Mouse (Mus musculus) liver, embryonic 12.5 days (tissue): ENCODE measurements around the gene Kbtbd12. TPM values are rescaled to one million over a fixed set of nuclear protein-coding genes. Genes with fewer than 3 reads are reported as not detected.
A peak's percentile ranks its signal among the peaks of the same experiment; 100 is the strongest.

Experiments
- ATAC-seq: fragments of 200-750 bp; cut with Nextera tagmentation; 2 replicates; pipeline ENCODE4 v1.8.0; 2017; ENCODE audit warnings: moderate number of reproducible peaks, mild to moderate bottlenecking, moderate library complexity
- H3K27ac ChIP-seq: fragments of 300-500 bp; sonication (generic); 2 replicates; pipeline ENCODE4 v1.5.1; 2016; ENCODE audit warnings: mild to moderate bottlenecking
- H3K27me3 ChIP-seq: fragments of 300-500 bp; sonication (generic); replicated peaks from 2 replicates; pipeline ENCODE4 v1.6.1; 2016; ENCODE audit warnings: mild to moderate bottlenecking, moderate library complexity
- H3K36me3 ChIP-seq: fragments of 300-500 bp; sonication (generic); 2 replicates; pipeline ENCODE4 v1.6.1; 2016; ENCODE audit warnings: mild to moderate bottlenecking, moderate library complexity
- H3K4me1 ChIP-seq: fragments of 300-500 bp; sonication (generic); 2 replicates; pipeline ENCODE4 v1.6.1; 2016
- H3K4me2 ChIP-seq: fragments of 300-500 bp; sonication (generic); 2 replicates; pipeline ENCODE4 v1.6.1; 2016; ENCODE audit warnings: mild to moderate bottlenecking, moderate library complexity
- H3K4me3 ChIP-seq: fragments of 300-500 bp; sonication (generic); 2 replicates; pipeline ENCODE4 v1.5.1; 2016; ENCODE audit warnings: mild to moderate bottlenecking, moderate library complexity
- H3K9ac ChIP-seq: fragments of 300-500 bp; sonication (generic); 2 replicates; pipeline ENCODE4 v1.6.1; 2016; ENCODE audit warnings: mild to moderate bottlenecking, moderate library complexity
- H3K9me3 ChIP-seq: fragments of 300-500 bp; sonication (generic); replicated peaks from 2 replicates; pipeline ENCODE4 v1.6.1; 2016; ENCODE audit warnings: mild to moderate bottlenecking, moderate library complexity
- WGBS: fragments of 180-500 bp; shearing (Covaris S2); methylation state at CpG from one replicate; pipeline ENCODE4 v1.1.7; 2016; ENCODE audit not compliant: insufficient replicate concordance; 5-methylcytosine and 5-hydroxymethylcytosine counted together
- polyA plus RNA-seq: library from polyadenylated mRNA; unstranded; fragments of >200 nt; fragmentation: Nextera tagmentation; extraction: Ambion mirVana; gene quantifications from 2 replicates; pipeline ENCODE4 v1.2.1, GENCODE M21; 2016

Kbtbd12 gene
- polyA plus RNA-seq, 1 experiment from 2014 or later, result 0.52 TPM

DNA sequence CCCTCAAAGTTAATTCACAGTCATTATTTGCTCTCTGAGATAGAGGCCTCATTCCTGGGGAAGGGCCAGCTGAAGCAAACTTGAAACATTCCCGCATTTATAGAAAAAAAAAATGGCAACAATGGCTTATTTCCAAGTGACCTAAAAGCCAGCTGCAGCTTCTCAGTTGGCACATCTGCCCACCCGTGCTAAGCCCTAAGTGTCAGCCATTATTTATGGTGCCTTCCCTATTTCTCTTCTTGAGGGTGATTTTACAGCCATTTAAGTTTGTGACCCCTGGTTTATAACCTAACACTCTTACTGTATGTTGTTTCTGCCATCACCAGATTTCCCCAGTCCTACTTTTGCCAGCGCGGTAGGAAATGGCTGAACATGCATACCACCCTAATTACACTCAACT lies 11.3 kb downstream of the Kbtbd12 start:
- H3K9ac ChIP-seq, result peak overlapping the region; percentile 77; the same call in 1 of the 2 replicates
- 73% methylated on average over 4 of the region's 4 CpGs for whole genome bisulfite sequencing
- no peaks in the 10 kb centered on the region for H3K36me3 ChIP-seq
- no peak for ATAC-seq
- H3K4me2 ChIP-seq, result peak overlapping the region; percentile 92
- 0 out of 2 replicates have a peak, but pooled peaks cover 4% of the 10 kb centered on the region for H3K27me3 ChIP-seq
- H3K27ac ChIP-seq, result peak overlapping the region; percentile 74; the same call in 1 of the 2 replicates
- no peaks in the 10 kb centered on the region for H3K9me3 ChIP-seq
- H3K4me1 ChIP-seq, result peaks cover 54% of the 10 kb centered on the region
- no peak overlapping the region for H3K4me3 ChIP-seq

- Histone ChIP-seq H3K27me3 (peaks cover 25% of the 10 kb centered on the region), H3K4me3 (no peak overlapping the region), H3K4me2 (no peak overlapping the region), H3K4me1 (peaks cover 14% of the 10 kb centered on the region), H3K36me3 (no peaks in the 10 kb centered on the region), H3K9ac (no peak overlapping the region), H3K27ac (no peak overlapping the region), H3K9me3 (no peaks in the 10 kb centered on the region)
- ATAC-seq, result no peak
- 61% methylated on average over 4 of the region's 4 CpGs for WGBS
These were observed 15.8 kb downstream of the Kbtbd12 start for GRCm38 (mm10) chr6:88621816-88622481.

DNA sequence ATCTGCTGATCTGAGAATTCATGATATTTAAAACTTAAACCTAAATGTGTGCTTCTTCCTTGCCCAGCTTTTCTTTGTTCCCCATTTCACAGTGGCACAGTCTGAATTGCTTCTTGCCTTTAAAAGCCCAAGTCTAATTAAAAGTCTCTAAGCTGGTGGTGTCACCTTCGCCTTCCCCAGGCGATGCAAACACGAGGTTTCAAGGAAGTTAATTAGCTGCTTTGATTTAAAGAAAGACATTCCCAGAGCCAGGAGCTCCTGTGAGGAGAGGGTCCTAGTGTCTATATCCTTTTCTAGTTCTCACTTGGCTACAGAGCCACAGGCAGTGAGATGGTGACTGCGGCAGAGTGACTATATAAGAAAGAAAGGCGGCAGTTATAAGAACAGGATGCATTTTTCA lies 18.2 kb downstream of the Kbtbd12 start:
- no peaks in the 10 kb centered on the region for H3K4me1 ChIP-seq
- H3K9ac ChIP-seq, result no peak overlapping the region
- no peaks in the 10 kb centered on the region for H3K9me3 ChIP-seq
- H3K4me2 ChIP-seq, result no peak overlapping the region
- no peak for ATAC-seq
- no peak overlapping the region for H3K27ac ChIP-seq
- H3K27me3 ChIP-seq, result peaks cover 32% of the 10 kb centered on the region
- no peaks in the 10 kb centered on the region for H3K36me3 ChIP-seq
- no peak overlapping the region for H3K4me3 ChIP-seq
- 47% methylated on average over 5 of the region's 5 CpGs for WGBS

- H3K27ac ChIP-seq, result no peak overlapping the region
- WGBS, result 66% methylated on average over 2 of the region's 2 CpGs
- H3K36me3 ChIP-seq, result no peaks in the 10 kb centered on the region
- no peak for ATAC-seq
- peaks cover 28% of the 10 kb centered on the region for H3K27me3 ChIP-seq
- no peak overlapping the region for H3K4me2 ChIP-seq
- no peaks in the 10 kb centered on the region for H3K9me3 ChIP-seq
- H3K4me3 ChIP-seq, result no peak overlapping the region
- H3K4me1 ChIP-seq, result no peaks in the 10 kb centered on the region
- H3K9ac ChIP-seq, result no peak overlapping the region
These were observed 22.4 kb downstream of the Kbtbd12 start for GRCm38 (mm10) chr6:88615352-88615751.

DNA sequence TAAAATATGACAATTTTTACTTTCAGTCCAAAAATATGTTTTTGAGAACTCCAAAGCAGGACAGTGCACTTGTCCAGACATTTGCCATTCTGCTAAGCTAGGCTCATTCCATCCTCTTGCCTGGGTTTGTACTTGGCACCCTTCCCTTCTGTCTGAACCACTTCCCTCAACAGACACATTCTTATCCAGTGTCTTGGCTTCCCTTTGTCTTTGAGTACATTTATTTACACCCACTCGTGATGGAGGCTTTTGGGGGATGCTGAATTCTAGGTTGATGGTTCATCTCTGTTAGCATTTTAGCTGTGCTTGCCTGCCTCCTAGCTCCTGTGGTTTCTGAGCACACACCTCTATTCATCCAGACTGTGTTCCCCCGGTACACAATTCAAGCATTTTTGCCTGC lies 31.3 kb downstream of the Kbtbd12 start:
- Histone ChIP-seq H3K27me3 (peaks cover 28% of the 10 kb centered on the region), H3K9ac (no peak overlapping the region), H3K9me3 (no peaks in the 10 kb centered on the region), H3K36me3 (no peaks in the 10 kb centered on the region), H3K4me1 (no peaks in the 10 kb centered on the region), H3K4me2 (no peak overlapping the region), H3K4me3 (no peak overlapping the region), H3K27ac (no peak overlapping the region)
- WGBS, result 46% methylated on average over 2 of the region's 2 CpGs
- no peak for ATAC-seq

DNA sequence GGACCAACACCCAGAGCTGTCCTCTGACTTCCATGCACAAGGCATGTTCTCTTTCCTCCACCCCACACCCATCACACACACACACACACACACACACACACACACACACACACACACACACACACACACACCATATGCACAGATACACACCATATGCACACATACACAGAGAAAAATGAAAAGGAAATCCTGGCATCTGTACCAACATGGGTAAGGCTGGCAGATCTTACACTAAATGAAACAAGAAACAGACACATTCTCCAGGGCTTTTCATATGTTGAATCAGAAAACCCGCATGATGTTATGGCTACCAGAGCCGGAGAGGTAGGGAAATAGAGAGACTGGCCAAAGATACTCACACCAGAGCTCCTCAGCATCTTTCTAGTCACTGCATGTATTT lies 32.0 kb downstream of the Kbtbd12 start:
- Histone ChIP-seq H3K4me1 (no peaks in the 10 kb centered on the region), H3K4me2 (no peak overlapping the region), H3K27me3 (peaks cover 28% of the 10 kb centered on the region), H3K36me3 (no peaks in the 10 kb centered on the region), H3K27ac (no peak overlapping the region), H3K4me3 (no peak overlapping the region), H3K9ac (no peak overlapping the region), H3K9me3 (no peaks in the 10 kb centered on the region)
- 86% methylated on average over 2 of the region's 2 CpGs for WGBS
- ATAC-seq, result no peak

DNA sequence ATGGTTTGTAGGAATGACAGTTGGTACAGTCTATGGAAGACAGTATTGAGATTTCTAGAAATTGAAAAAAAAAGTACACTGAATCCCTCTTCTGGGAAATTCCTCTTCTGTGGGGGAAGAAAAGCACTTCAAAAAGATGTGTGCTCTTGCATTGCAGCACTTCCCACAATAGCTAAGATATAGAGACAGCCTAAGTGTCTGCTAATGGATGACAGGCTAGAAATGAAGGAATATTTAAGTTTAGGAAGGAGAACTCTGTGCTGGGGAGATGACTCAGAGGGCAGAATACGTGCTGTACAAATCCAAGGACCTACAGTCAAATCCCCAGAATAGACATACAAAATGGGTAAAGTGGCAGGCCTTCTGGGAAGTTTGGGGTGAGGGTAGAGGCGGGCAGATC lies 32.5 kb downstream of the Kbtbd12 start:
- Histone ChIP-seq H3K4me1 (no peaks in the 10 kb centered on the region), H3K9me3 (no peaks in the 10 kb centered on the region), H3K4me2 (no peak overlapping the region), H3K27me3 (peaks cover 28% of the 10 kb centered on the region), H3K4me3 (no peak overlapping the region), H3K36me3 (no peaks in the 10 kb centered on the region), H3K9ac (no peak overlapping the region), H3K27ac (no peak overlapping the region)
- 69% methylated on average over 2 of the region's 2 CpGs for WGBS
- no peak for ATAC-seq

- no peak overlapping the region for H3K4me3 ChIP-seq
- no peaks in the 10 kb centered on the region for H3K9me3 ChIP-seq
- no peak overlapping the region for H3K9ac ChIP-seq
- WGBS, result 27% methylated on average over 2 of the region's 2 CpGs
- no peak overlapping the region for H3K27ac ChIP-seq
- ATAC-seq, result peak; percentile 51; the same call in 1 of the 2 replicates
- no peak overlapping the region for H3K4me2 ChIP-seq
- 0 out of 2 replicates have a peak, but pooled peaks cover 5% of the 10 kb centered on the region for H3K4me1 ChIP-seq
- no peaks in the 10 kb centered on the region for H3K27me3 ChIP-seq
- H3K36me3 ChIP-seq, result no peaks in the 10 kb centered on the region
These were observed 41.6 kb downstream of the Kbtbd12 start for GRCm38 (mm10) chr6:88596108-88596507.

DNA sequence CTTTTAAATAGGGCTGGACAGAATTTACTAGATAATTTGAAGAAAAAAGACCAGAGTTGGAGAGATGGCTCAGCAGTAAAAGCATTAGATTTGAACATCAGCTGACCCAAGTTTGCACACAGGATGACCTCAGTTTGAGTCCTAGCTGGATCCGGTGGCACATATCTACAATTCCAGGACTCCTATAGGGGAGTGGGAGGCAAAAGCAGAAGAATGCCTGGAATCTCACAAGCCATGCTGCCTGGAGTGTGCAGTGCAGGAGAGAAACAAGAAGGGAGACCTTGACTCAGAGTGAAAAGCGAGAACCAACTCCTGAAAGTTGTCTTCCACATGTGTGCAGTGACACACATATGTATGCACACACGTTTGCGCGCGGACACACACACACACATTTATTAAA lies 45.4 kb downstream of the Kbtbd12 start:
- 81% methylated on average over 6 of the region's 6 CpGs for WGBS
- Histone ChIP-seq H3K27me3 (peaks cover 6% of the 10 kb centered on the region; the same call in 1 of the 2 replicates), H3K9ac (no peak overlapping the region), H3K4me1 (0 out of 2 replicates have a peak, but pooled peaks cover 5% of the 10 kb centered on the region), H3K27ac (no peak overlapping the region), H3K4me3 (no peak overlapping the region), H3K4me2 (no peak overlapping the region), H3K36me3 (no peaks in the 10 kb centered on the region), H3K9me3 (no peaks in the 10 kb centered on the region)
- no peak for ATAC-seq

GRCm38 (mm10) chr6:88590231-88590630 lies 47.5 kb downstream of the Kbtbd12 start:
- Histone ChIP-seq H3K27me3 (peaks cover 17% of the 10 kb centered on the region), H3K4me3 (no peak overlapping the region), H3K36me3 (no peaks in the 10 kb centered on the region), H3K4me1 (no peaks in the 10 kb centered on the region), H3K9me3 (no peaks in the 10 kb centered on the region), H3K27ac (no peak overlapping the region), H3K4me2 (no peak overlapping the region), H3K9ac (no peak overlapping the region)
- 78% methylated on average over 4 of the region's 4 CpGs for WGBS
- ATAC-seq, result no peak

- Histone ChIP-seq H3K36me3 (no peaks in the 10 kb centered on the region), H3K27ac (no peak overlapping the region), H3K27me3 (peaks cover 18% of the 10 kb centered on the region), H3K9me3 (no peaks in the 10 kb centered on the region), H3K4me2 (no peak overlapping the region), H3K9ac (no peak overlapping the region), H3K4me3 (no peak overlapping the region), H3K4me1 (no peaks in the 10 kb centered on the region)
- 34% methylated on average over 5 of the region's 5 CpGs for WGBS
- no peak for ATAC-seq
These were observed 48.2 kb downstream of the Kbtbd12 start for GRCm38 (mm10) chr6:88589517-88589916.

GRCm38 (mm10) chr6:88588581-88589256 lies 49.0 kb downstream of the Kbtbd12 start:
- H3K4me1 ChIP-seq, result no peaks in the 10 kb centered on the region
- H3K9ac ChIP-seq, result no peak overlapping the region
- H3K36me3 ChIP-seq, result no peaks in the 10 kb centered on the region
- H3K4me2 ChIP-seq, result no peak overlapping the region
- peaks cover 18% of the 10 kb centered on the region for H3K27me3 ChIP-seq
- no peak for ATAC-seq
- no peaks in the 10 kb centered on the region for H3K9me3 ChIP-seq
- no peak overlapping the region for H3K27ac ChIP-seq
- H3K4me3 ChIP-seq, result no peak overlapping the region
- WGBS, result 60% methylated on average over 7 of the region's 7 CpGs
